Mouse (Mus musculus) testis, adult 2 months (tissue): ENCODE results near the gene Rhbg.

Experiments
- CTCF ChIP-seq: fragments of 200-500 bp; IDR thresholded peaks from 2 replicates; pipeline ENCODE4 v1.5.1; 2012; ENCODE audit warnings: low read depth, mild to moderate bottlenecking, inconsistent platforms, low read length, moderate library complexity; ENCODE audit not compliant: control insufficient read depth, insufficient read depth, insufficient replicate concordance
- POLR2A ChIP-seq: fragments of 200-500 bp; IDR thresholded peaks from 2 replicates; pipeline ENCODE4 v1.6.1; 2012; ENCODE audit warnings: low read depth, mild to moderate bottlenecking, inconsistent platforms, low read length, moderate library complexity; ENCODE audit not compliant: control insufficient read depth

DNA sequence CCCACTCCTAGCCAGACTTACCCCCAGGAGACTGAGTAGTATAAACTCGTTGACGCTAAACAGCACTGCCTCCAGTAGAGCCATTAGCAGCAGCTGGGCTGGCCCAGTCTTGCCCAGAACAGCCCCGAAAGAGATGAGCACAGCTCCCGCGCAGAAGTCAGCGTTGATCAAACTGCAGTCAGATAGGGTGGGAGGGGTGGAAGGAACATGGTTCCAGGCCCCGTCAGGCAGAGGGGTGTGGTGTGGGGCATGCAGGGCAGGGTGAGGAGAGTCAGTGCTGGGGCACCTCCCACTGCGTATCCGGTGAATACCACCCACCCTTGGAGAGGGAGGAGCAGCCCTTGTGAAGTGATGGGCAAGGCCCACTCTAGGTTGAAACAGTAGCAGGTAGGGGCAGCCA lies 6.8 kb downstream of the Rhbg start:
- TF ChIP-seq CTCF (no peak), POLR2A (no peak)
